Mouse (Mus musculus) induced T-regulatory cell, adult 2 months (primary cell): ENCODE measurements around the gene Lrwd1.

Experiments
- DNase-seq: peaks from one replicate; pipeline ENCODE4 v3.0.0-alpha.2; 2012; ENCODE audit warnings: low read depth

Gene Lrwd1

DNA sequence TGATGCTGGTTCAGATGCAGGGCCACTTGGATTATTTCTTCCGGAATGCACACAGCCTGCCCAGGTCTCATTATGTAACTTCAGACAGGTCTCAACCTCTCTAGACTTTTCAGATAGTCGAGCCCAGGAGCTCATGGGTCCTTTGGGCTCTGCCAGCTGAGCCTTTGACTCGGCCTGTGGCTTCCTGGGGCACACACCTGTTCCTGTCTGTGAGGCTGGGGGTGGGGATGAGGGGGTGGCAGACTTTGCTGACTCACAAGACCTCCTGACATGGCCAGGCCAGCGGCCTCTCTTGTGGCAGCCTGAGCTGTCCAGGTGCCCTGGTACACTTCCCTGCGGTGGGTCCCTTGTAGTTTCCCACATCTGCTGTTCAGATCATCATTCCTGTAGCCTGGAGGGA lies 43.9 kb downstream of the Lrwd1 start:
- no peak for DNase-seq

DNA sequence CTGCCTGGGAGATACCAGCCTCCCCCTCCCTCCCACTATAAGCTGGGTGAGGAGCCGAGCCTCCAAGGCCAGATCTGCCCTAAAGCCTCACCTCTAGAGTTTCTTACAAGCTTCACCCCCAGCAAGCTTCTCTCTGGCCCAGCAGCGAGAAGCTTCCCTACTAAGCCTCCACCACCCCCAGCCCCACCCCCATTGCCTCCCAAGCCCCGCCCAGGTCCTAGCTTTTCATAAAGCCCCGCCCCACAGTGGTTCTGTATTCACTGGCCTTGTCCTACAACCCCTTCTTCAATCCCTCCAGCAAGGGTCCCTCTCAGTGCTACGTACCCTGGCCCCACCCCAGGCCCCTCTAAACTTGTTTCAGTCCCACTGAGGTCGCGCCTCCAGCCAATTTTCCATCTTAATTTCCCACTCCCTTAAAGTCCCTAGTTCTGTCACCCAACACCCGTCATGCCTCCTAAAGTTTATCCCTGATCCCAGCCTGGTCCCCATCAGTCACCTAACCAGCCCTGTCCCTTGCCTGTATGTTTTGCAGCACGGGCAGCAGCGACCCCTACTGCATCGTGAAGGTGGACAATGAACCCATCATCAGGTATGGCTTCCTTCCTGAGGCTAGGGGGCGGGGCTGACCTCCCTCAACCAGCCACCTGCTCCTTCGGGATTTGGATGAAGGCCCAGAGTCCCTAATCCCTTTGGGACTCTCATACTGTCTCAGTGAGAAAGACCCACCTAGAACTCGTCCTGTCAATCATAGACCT lies 46.9 kb downstream of the Lrwd1 start:
- no peak for DNase-seq

DNA sequence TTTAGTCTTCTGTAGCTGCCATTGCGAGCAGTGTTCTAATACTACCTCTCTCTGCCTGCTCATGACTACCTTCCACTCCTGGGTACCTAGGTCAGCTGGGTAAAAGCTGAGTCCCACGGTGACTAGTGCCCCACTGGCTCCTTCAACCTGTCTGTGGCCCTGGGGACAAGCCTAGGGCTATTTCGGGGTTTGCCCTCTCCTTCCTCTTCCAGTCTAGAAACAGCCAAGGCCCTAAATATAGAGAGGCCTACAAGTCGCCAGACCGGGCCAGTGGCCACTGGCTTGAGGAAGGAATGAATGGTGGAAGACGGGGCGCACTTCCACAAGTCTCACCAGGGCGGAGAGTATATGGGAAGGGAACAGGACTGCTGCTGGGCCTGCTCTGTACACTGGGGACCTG lies 49.6 kb downstream of the Lrwd1 start:
- DNase-seq, result no peak

DNA sequence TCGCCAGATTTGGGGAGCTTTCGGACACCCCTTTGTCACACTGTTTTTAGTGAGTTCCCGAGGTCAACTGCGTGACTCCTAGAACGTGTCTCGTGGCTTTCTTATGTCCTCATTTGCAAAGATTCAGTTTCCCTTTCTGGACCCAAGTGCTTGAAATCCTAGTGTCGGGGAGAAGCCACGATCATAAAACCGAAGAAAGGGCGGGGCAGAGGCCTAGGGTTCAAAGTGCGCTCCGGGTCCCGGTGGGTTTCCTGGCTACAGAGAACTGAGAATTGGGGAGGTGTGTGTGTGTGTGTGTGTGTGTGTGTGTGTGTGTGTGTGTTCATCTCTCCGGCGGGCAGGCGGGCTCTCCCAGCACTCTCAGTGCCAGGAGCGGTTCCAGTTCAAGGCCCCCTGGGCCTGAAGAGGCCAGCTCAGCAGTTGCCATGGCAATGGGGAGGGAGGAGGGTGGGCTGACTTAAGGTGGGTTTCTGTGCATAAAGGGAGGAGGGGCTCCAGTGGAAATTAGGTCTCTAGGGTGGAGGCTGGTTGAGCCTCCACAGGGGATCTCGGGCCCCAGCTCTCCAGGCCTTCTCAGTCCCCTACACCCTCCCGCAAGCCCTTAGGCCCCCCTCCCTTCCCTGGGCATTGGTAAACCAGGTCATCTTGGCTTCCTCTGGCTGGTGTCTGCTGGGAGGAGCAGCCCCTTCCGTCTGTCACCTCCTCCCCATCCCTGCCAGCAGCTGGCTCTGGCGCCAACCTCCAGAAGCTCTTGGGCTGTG lies 50.8 kb downstream of the Lrwd1 start:
- peak; percentile 66 for DNase-seq

DNA sequence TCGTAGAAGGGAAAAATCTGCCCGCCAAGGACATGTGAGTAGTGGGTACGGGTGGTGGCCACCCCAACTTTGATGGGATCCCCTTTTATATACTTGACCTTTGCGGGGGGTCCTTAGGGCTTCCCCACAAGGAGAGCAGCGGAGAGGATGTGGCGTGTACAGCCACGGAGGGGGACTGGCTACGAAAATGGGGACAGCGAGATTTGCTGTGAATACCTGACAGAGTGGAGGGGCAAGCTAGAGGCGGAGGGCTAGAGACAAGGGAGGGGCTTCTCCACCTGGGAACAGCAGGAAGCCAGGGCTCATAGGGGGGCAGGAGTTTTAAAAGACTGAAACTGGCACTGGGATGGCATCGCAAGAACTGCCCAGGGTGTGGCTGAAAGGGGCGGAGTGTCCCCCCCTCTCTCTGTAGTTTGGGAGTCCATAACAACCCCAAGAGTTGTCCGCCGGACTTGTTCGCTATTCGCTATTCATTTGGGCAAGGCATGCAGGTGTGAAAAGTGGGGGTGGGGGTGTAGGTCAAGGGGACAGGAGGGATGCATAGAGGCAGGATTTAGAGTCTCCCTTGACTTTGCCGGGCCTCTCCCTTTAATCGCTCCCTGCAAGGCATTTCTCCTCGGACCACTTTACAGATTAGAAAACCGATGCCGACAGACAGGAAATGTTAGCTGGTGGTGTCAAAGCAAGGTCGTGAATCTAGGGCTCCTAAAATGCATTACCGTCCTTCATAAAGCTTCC lies 51.6 kb downstream of the Lrwd1 start:
- no peak for DNase-seq

DNA sequence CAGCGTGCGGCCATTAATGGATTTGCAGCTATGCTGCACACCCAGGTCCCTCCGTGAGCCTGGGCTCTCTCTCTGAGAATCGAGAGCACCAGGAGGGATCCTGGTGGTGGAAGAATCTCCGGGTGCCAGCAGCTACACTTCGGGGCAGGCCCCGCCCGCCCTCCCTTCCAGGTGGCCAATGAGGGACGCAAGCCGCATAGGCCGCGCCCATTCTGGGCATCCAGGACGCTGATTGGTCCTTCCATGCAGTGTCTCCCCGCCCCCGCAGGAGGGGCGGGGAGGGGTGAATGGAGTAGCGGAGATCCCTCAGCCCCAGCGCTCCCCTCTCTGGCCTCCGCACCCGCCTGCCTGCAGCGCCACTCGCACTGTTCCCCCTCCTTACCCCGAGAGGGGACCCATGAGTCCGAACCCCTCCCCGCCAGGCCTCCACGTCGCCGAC lies 52.2 kb downstream of the Lrwd1 start, which contains the start of gene Rasa4:
Gene Rasa4, plus strand, starts transcription at position 248 of the 439 bp plus-strand sequence.
- DNase-seq, result peak; percentile 97

DNA sequence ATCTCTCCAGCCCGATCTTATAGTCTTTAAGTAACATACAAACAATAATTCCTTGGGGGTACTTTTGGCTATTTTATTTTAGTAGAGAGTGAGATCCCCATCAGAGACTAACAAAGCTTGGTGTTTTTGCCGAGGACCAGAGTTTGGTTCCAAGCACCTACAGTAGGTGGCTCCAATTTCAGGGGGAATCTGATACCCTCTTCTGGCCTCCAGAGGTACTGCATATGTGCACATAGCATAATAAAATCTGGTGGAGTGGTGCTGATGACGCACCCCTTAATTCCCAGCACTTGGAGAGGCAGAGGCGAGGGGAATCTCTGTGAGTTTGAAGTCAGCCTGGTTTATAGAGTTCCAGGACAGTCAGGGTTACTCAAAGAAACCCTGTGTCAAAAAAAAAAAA lies 53.5 kb downstream of the Lrwd1 start:
- peak; percentile 64 for DNase-seq

DNA sequence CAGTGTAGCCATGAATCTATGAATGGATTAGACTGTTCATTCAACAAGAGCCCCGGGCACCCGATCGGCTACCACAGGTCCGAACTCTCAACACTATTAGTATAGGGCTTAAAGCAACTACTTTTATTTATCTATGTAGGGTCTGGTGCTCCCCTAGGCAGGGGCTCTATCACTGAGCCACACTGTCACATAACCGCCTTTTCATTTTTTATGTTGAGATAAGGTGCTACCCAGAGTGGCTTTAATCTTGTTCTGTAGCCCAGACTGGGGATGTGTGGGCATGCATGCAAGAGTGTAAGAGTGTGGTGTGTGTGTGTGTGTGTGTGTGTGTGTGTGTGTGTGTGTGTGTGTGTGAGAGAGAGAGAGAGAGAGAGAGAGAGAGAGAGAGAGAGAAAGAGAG lies 57.7 kb downstream of the Lrwd1 start:
- no peak for DNase-seq

DNA sequence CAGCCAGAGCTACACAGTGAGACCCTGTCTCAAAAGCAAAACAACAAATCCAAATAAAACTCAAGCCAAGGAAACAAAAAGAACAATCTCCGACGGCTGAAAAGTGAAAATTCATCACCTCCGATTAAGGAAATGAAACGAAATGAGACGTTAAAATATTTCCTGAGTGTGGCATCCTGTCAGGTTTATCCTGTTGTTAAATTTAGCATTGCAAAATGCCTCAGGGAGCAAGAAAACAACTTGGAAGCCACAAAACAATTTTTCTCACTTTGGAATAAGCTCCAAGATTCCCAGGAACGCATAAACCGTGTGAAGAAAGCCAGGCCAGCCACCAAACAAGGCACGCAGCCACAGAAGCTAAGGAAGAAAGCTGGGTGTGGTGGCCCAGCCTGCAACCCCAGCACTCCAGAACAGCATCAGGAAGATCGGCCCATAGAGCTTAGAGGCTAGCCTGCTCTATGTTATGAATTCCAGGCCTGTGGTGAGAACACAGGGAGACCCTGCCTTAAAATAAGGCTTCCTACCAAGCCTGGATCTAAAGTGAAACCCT lies 58.8 kb downstream of the Lrwd1 start:
- no peak for DNase-seq

DNA sequence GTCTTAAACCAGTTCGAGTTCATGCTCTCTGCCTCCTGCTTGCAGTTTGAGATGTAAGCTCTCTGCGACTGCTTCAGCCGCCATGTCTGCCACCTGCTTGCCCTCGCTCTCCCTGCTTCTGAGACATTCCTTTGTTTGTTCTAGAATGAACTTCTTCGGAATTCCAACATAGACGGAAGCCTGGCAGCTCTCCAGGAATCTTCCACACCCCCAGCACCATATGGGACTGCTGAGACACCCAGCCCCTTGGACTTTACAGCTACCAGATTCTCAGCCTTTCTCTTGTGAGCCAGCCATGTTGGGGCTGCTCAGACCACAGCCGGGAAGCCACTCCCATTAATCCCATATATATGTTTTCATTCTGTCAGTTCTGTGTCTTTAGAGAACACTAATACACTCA lies 59.6 kb downstream of the Lrwd1 start:
- DNase-seq, result no peak

DNA sequence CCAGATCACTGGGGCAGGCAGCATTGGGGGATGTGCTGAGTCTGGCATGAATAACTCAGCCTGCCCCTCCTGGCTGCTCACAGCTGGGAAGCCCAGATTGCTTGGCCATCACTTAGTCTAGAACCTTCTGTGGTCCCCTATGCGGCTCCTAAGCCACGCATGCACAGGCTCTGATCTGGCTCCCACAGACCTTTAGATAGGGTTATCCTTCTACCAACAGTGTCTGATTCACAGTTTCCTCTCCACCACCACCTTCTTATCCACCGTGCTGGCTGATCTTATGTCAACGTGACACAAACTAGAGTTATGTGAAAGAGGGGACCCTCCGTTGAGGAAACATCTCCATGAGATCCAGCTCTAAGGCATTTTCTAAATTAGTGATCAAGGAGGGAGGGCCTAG lies 60.8 kb downstream of the Lrwd1 start:
- no peak for DNase-seq

DNA sequence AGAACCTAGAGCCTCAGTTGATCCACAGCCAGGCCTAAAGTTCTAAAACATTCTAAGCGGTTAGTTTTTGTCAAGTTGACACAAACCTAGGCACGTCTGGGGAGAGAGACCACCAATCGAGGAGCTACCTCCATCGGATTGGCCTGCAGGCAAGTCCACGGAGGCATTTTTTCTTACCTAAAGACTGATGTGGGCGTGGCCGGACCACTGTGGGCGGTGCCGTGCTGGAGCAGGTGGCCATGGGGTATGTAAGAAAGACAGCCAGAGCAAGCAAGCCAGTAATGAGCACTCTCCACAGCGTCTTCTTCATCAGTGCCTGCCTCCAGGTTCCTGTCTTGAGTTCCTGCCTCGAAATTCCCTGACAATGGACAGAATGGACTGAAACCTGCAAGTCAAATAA lies 62.3 kb downstream of the Lrwd1 start:
- no peak for DNase-seq

DNA sequence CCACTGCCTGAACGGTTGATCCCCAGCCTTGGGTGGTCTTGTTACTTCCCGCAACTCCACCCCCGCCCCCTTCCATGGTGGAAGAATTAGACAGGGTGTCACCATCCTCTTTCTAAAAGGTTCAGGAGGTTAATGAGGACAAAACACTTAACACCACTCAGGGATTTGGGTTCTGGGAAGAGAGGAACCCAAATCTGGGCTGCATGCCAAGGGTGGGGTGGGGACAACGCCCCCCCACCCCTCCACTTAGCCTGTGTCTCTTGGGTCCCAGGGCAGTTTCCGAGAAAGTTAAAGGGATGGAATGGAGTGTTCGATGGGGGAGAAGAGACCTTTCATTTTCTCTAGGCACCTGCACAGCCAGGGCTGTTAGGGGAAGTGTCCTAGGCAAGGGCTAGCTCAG lies 62.8 kb downstream of the Lrwd1 start:
- DNase-seq, result no peak
